Mouse (Mus musculus) retina, postnatal 7 days (tissue): ENCODE data around the gene Ryr1.

ENCODE experiments used
- DNase-seq: peaks from one replicate; pipeline ENCODE4 v3.0.0-alpha.2; 2012; ENCODE audit warnings: low read depth, low spot score

Gene Ryr1

GRCm38 (mm10) chr7:28961927-28962670 is 162.9 kb downstream of the Ryr1 start, which contains the start of gene Actn4:
Actn4 (minus strand) TSS chr7:28962340.
- peak; percentile 99 for DNase-seq

DNA sequence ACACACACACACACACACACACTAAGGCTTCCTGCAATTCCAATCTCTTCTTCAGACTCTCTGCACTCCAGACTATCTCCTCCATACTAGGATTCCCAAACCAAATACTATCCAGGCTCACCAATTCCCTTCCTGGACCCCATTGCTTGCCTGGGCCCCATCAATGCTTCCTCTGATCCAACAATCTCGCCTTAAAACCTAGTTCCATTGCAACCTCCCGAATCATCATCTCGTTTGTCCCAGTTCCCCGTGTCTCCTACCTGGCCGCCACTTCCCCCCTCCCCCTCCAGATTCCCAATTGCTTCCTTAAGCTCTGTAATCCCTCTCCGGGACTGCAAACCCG is 163.4 kb downstream of the Ryr1 start:
- DNase-seq, result no peak

DNA sequence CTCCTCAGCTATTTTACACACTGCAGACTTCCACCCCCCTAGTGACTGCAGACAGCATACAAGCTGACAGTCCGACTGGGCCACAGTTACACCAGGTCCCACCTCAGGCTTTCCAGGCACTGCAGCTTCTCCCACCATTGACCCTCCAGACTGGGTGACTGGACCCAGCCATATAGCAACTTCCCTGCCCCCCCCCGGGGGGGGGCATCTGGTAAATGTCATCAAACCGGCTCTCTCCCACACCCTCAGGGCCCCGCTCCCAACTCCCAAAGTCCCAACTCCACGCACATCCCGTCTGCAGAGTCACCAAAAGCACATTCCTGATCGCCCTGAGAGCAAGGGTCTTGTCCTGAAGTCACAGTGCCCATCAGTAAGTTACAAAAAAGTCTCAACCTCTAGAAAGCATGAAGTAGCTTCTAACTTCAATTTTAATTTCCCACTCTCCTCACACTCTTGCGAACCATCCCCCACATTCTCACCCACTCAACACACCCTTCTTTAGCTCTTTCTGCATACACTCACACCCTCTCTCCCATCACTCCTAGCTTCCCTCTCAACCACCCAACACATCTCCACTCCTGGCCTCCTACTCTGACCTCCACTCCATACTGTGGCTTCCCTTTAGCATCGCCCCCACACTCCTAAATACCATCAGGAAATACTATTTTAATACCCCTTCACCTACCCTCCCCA is 164.5 kb downstream of the Ryr1 start:
- DNase-seq, result no peak

GRCm38 (mm10) chr7:28959505-28960045 is 165.4 kb downstream of the Ryr1 start:
- DNase-seq, result no peak

DNA sequence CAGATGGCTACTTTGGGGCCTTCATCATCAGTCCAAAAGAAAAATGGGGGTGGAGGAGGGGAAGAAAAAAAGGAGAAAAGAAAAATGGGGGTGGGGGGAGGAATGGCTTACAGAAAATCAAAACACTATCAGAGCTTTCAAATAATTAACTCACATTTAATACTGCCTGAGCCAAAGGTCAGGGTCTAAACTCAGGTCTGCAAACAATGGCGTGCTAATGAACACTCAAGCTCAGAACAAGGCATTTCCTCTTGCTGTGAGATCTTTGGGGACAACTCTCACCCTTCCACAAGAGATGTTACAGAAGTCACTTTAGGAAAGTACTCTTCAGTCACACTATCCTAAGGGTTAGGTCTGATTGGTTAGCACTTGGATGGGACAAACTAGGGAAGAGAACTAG is 166.2 kb downstream of the Ryr1 start:
- DNase-seq, result no peak

DNA sequence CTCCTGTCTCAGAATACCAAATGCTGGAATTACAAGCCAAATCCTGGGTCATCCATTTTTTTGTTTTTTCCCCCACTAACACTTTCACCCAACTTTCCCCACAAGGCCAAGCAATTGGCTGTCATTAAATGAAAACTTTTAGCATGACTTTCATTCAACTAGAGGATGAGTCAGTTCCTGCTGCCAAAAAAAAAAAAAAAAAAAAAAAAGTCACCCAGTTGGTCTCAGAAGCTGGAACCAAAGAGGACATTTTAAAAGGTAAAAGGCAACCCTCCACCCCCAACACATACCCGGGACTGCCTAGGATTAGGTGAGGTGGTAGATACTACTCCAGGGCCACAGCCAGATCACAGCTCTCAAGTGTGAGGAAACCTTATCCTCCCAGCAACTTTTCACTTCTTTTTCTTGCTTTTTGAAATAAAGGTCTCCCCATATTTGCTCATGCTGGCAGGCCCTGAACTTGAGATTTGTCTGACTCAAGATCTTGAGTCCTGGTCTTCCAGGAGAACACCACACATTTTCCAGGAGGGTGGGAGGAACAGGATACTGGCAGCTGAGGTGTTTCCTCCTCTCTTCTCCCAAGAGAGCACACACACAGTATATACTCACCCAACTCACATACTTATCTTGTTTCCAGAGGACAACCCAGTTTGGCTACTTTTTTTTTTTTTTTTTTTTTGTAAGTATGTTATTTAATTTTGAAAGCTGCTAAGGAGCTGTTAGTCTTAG is 166.8 kb downstream of the Ryr1 start:
- no peak for DNase-seq

- DNase-seq, result no peak
These were observed 167.7 kb downstream of the Ryr1 start for GRCm38 (mm10) chr7:28957286-28957685.

DNA sequence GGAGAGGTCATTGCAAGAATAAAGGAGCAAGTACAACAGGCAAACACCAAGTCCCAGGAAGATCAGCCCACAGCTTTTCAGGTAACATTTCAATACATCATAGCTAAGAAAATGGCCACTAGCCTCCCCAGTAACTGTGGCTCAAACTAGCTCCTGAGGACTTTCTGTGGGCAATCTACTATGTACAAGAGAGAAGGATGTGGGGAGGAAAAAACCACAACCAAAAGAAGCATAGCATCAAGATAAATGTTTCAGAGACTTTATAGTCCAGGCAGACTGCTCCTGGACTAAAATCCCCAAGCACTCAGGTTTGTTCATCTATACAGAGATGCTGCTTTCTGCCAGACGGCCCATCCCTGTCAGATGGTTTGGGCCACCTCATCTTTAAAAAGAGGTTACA is 168.7 kb downstream of the Ryr1 start:
- no peak for DNase-seq

DNA sequence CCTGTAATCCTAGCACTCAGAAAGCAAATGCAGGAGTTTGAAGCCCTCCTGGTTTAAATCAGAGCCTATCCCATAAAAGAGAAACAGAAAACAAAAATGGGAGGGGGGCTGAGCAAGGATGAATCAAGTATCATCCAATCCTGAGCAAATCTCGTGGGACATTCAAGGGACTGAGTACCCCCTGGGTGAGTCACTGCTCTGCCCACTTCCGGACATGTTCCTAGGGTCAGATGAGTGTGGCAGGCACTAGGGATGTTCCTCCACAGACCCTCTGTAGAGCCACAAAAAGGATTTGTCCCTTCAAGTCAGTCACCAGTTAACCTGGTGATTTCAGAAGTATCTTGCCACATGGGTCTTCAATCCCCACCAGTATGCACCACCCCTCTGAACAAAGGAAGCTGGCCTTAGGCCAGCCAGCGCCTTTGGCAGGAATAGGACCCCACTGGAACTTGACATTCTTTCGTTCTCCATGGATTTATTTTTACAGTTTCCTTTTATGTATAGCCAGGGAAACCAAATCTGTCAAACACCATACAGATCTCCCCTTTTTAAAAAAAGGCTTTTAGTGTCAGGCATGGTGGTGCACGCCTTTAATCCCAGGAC is 169.6 kb downstream of the Ryr1 start:
- no peak for DNase-seq

GRCm38 (mm10) chr7:28954773-28955172 is 170.2 kb downstream of the Ryr1 start:
- DNase-seq, result no peak

- DNase-seq, result no peak
These were observed 171.3 kb downstream of the Ryr1 start for GRCm38 (mm10) chr7:28953476-28954376.
